Mouse (Mus musculus) spleen, adult 2 months (tissue): ENCODE results near the gene Sh3rf1.

Experiments used
- CTCF ChIP-seq: fragments of 200-500 bp; IDR thresholded peaks from 2 replicates; pipeline ENCODE4 v1.5.1; 2011; ENCODE audit warnings: mild to moderate bottlenecking, inconsistent platforms; ENCODE audit not compliant: insufficient read depth, insufficient read length, insufficient replicate concordance; ENCODE audit errors: extremely low read depth
- POLR2A ChIP-seq: fragments of 200-500 bp; IDR thresholded peaks from 2 replicates; pipeline ENCODE4 v1.6.1; 2011; ENCODE audit warnings: low read depth, low read length, inconsistent platforms

GRCm38 (mm10) chr8:61210836-61211235 is 12.8 kb upstream of the Sh3rf1 start:
- no peak for TF ChIP-seq CTCF
- no peak for TF ChIP-seq POLR2A
